Mouse (Mus musculus): Measurements from ENCODE around the gene Zrsr1. TPM values are rescaled to one million over a fixed set of nuclear protein-coding genes. Genes with fewer than 3 reads are reported as not detected.

The Zrsr1 gene
- total RNA-seq (2021), result 10 to 100 TPM; 14.5 to 16.8 TPM

GRCm38 (mm10) chr11:22971835-22972709, at the start of gene Zrsr1:
Gene Zrsr1, plus strand, starts transcription at chr11:22972005.
- intact Hi-C loops (cut with DNase I), result loop anchor here (5.0 to 10.0 kb wide), 3 partner anchors 115 to 745 kb away; no protein-coding TSS in a partner anchor
- peak; percentile 54 to 69 for DNase-seq

- intact Hi-C loops (cut with DNase I), result no loop called here
- DNase-seq, result no peak
Measured at GRCm38 (mm10) chr11:22922546-22922945, 49.3 kb upstream of the Zrsr1 start.

GRCm38 (mm10) chr11:22923606-22924005, 48.2 kb upstream of the Zrsr1 start:
- DNase-seq, result no peak
- intact Hi-C loops (cut with DNase I), result no loop called here

GRCm38 (mm10) chr11:22928586-22929169, 43.1 kb upstream of the Zrsr1 start:
- intact Hi-C loops (cut with DNase I), result no loop called here
- DNase-seq, result no peak

DNA sequence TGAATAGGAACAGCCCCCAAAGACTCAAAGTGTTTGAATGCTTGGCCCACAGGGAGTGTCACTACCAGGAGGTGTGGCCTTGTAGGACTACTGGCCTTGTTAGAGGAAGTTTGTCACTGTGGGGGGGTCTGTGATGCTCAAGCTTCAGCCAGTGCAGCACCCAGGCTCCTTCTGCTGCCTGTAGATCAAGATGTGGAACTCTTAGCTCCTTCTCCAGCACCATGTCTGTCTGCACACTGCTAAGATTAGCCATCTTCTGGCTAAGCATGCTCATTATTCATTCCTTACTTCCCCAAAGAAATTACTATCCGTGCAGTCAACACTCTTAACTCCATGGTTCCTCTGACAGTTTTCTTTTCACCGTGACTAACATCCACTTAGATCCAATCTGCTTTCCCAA, 41.7 kb upstream of the Zrsr1 start:
- intact Hi-C loops (cut with DNase I), result no loop called here
- DNase-seq, result no peak

DNA sequence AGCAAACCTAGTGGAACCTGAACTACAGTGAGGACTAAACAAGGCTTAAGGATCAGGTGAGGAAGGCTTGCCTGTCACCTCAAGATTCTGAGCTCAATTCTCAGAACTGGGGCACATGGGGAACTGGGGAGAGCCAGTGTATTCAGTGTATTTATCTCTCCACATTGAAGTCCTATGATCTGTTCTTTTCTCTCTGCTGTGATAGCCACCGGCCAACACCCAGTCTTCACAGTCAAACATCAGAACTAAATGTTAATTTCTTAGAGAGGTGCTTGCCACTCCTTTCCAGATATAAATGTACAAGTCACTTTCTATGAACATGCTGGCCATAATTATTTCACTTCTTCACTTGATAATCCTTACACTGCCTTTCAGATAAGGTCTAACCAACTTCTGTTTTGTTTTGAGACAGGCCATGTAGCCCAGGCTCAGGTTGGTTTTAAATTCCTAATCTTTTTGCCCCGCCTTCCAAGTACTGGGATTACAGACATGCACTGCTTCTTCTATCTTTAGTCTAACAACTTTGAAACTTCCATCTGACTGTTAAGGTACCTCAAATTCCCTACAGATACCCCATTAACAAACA, 40.4 kb upstream of the Zrsr1 start:
- DNase-seq, result no peak
- intact Hi-C loops (cut with DNase I), result no loop called here

DNA sequence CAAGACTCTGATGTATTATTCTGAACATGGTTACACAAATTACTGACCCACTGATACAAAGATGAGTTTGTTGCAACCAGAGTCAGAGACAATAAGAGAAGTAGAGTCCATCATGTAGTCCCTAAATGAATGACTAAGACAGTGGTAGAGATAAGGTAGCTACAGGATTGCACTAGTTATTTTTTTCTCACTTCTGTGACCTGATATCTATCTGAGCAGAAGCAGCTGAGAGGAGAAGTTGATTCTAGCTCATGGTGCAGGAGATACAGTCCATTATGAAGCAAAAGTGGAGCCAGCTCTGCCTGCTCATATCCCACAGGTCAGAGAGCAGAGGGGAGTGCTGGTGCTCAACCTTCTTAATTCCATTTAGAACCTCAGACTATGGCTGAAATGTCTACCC, 39.6 kb upstream of the Zrsr1 start:
- intact Hi-C loops (cut with DNase I), result no loop called here
- DNase-seq, result no peak

- intact Hi-C loops (cut with DNase I), result no loop called here
- DNase-seq, result no peak
Measured at GRCm38 (mm10) chr11:22936446-22937125, 35.2 kb upstream of the Zrsr1 start.

GRCm38 (mm10) chr11:22937716-22938316, 34.0 kb upstream of the Zrsr1 start:
- intact Hi-C loops (cut with DNase I), result no loop called here
- no peak for DNase-seq

GRCm38 (mm10) chr11:22938983-22939382, 32.8 kb upstream of the Zrsr1 start:
- no peak for DNase-seq
- intact Hi-C loops (cut with DNase I), result no loop called here

GRCm38 (mm10) chr11:22949101-22949500, 22.7 kb upstream of the Zrsr1 start:
- DNase-seq, result no peak
- intact Hi-C loops (cut with DNase I), result no loop called here

- DNase-seq, result no peak
- intact Hi-C loops (cut with DNase I), result loop anchor here (5.0 kb wide), 1 partner anchor 33 kb away; no protein-coding TSS in a partner anchor
Measured at GRCm38 (mm10) chr11:22950131-22950530, 21.7 kb upstream of the Zrsr1 start.

- intact Hi-C loops (cut with DNase I), result loop anchor here (5.0 kb wide), 1 partner anchor 35 kb away; no protein-coding TSS in a partner anchor
Measured at GRCm38 (mm10) chr11:22952668-22953067, 19.1 kb upstream of the Zrsr1 start.

GRCm38 (mm10) chr11:22956346-22956745, 15.5 kb upstream of the Zrsr1 start:
- intact Hi-C loops (cut with DNase I), result loop anchor here (5.0 kb wide), 1 partner anchor 99 kb away; no protein-coding TSS in a partner anchor

More at GRCm38 (mm10) chr11:22952668-22953067, 19.1 kb upstream of the Zrsr1 start:
- no peak for DNase-seq

DNA sequence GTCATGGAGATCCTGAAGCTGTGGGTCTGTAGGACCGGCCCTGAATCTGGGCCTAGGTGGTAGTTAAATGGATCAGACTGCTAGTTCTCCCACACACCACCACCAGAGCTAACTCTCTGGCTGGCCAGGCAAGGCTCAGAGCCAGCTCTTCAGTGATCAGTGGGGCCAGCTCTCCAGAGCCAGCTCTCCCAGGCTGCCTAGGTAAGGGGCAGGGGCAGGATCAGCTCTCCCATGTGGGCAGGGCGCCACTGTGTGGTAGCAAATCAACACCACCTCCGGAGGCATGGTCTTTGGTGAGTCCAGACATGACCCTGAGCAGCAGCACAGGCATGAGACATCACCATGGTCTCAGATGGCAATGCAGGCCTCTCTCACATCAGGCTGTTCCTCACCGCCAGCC, 15.0 kb upstream of the Zrsr1 start:
- intact Hi-C loops (cut with DNase I), result loop anchor here (1.0 to 5.0 kb wide), 2 partner anchors 100 to 325 kb away; no protein-coding TSS in a partner anchor
- DNase-seq, result peak; percentile 56 to 57

More at GRCm38 (mm10) chr11:22956346-22956745, 15.5 kb upstream of the Zrsr1 start:
- no peak for DNase-seq

DNA sequence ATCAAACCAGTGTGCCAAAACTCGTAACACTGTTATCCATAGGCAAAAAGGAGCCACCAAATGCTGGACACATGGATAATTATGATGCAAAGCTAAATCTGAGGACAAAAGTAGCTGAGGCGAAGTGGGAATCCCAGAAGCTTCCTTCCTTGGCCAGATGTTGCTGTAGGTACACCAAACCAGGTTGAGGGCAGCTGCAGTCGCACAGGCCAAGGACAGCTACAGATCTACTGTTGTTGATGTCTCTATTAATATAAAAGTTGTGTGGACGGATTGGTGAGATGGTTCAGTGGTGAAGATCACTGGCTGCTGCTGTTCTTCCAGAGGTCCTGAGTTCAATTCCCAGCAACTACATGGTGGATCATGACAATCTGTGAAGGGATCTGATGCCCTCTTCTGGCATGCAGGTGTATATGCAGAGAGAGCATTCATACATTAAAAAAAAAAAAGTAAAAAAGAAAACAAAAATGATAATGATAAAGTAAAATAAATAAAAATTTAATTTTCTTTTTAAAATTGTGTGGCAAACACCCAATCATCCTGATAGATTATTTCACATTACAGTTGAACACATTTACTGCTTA, 13.9 kb upstream of the Zrsr1 start:
- intact Hi-C loops (cut with DNase I), result loop anchor here (1.0 to 5.0 kb wide), 3 partner anchors 101 to 326 kb away; no protein-coding TSS in a partner anchor
- no peak for DNase-seq

DNA sequence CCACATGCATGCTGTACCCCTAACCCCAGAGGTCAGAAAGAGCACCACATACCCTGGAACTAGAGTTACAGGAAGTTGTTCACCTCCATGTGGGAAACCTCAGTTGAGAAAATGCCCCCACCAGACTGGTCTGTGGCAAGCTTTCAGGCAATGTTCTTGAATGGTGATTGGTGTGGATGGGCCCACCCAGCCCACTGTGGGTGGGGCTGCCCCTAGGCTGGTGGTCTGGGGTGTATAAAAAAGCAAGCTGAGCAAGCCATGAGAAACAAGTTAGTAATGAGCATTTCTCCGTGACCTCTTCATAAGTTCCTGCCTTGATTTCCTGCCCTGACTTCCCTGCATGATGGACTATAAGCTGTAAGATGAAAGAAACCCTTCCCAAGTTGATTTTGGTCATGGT, 9.7 kb upstream of the Zrsr1 start:
- intact Hi-C loops (cut with DNase I), result loop anchor here (5.0 kb wide), 1 partner anchor 740 kb away; no protein-coding TSS in a partner anchor
- DNase-seq, result no peak

DNA sequence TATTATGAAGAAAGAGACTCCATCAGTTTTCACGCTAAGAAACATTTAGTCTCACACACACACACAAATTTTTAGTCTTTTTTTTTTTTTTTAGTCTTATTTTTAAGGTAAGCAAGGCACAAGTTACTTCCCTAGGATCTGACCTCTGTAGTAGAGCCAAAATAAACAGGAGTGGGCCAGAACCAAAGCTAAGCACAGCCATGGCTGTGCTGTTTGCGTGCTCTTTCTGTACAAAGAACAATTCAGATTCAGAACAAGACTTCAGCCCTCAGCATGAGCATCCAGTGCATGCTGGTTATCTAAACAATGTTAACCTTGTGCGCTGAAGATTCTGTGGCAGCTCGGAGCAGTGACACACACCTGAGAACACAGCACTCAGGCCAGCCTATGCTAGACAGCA, 7.4 kb upstream of the Zrsr1 start:
- intact Hi-C loops (cut with DNase I), result loop anchor here (5.0 kb wide), 1 partner anchor 742 kb away; no protein-coding TSS in a partner anchor
- no peak for DNase-seq

GRCm38 (mm10) chr11:22965503-22965902, 6.3 kb upstream of the Zrsr1 start:
- no peak for DNase-seq
- intact Hi-C loops (cut with DNase I), result loop anchor here (5.0 kb wide), 1 partner anchor 253 kb away; no protein-coding TSS in a partner anchor

All from heart, postnatal 36 days (tissue).